Mouse (Mus musculus) embryonic fibroblast, embryonic 13.5 days (primary cell): Measurements from ENCODE around the gene Sema4c.

Source experiments
- CTCF ChIP-seq: IDR thresholded peaks from 2 replicates; pipeline ENCODE4 v1.5.1; 2011; ENCODE audit warnings: mild to moderate bottlenecking, control low read depth, low read length, moderate library complexity, borderline replicate concordance; ENCODE audit not compliant: insufficient read depth
- POLR2A ChIP-seq: IDR thresholded peaks from 2 replicates; pipeline ENCODE4 v1.6.1; 2011; ENCODE audit warnings: low read depth, mild to moderate bottlenecking, control low read depth, low read length, moderate library complexity

DNA sequence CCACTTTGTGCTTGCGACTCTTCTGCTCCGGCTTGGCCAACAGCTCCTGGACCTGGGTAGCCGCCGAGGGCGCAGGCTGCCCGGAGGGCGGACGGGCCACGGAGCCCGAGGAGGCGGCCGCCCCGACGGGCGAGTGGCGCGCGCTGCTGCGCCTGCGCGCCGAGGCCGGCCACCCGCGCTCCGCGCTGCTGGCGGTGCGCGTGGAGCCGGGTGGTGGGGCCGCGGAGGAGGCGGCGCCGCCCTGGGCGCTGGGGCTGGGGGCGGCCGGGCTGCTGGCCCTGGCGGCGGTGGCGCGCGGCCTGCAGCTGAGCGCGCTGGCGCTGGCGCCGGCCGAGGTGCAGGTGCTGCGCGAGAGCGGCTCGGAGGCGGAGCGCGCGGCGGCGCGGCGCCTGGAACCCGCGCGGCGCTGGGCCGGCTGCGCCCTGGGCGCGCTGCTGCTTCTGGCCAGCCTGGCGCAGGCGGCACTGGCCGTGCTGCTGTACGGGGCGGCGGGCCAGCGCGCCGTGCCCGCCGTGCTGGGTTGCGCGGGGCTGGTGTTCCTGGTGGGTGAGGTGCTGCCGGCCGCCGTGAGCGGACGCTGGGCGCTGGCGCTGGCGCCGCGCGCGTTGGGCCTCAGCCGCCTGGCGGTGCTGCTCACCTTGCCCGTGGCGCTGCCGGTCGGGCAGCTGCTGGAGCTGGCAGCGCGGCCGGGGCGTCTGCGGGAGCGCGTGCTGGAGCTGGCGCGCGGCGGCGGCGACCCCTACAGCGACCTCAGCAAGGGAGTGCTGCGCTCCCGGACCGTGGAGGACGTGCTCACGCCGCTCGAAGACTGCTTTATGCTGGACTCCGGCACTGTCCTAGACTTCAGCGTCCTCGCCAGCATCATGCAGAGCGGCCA, 45.8 kb downstream of the Sema4c start:
- TF ChIP-seq CTCF, result no peak
- no peak for TF ChIP-seq POLR2A
